Mouse (Mus musculus) hindbrain, postnatal 0 days (tissue): Measurements from ENCODE around the gene 1700003F12Rik. TPM values are rescaled to one million over a fixed set of nuclear protein-coding genes. Genes with fewer than 3 reads are reported as not detected.

ENCODE experiments used
- ATAC-seq: fragments of 200-750 bp; cut with Nextera tagmentation; 2 replicates; pipeline ENCODE4 v1.8.0; 2017; ENCODE audit warnings: mild to moderate bottlenecking, moderate TSS enrichment, moderate library complexity
- DNase-seq: peaks from one replicate; pipeline ENCODE4 v3.0.0-alpha.2; 2015; ENCODE audit warnings: low spot score
- H3K27ac ChIP-seq: fragments of 300-500 bp; sonication (generic); 2 replicates; pipeline ENCODE4 v1.5.1; 2014; ENCODE audit warnings: mild to moderate bottlenecking
- H3K27me3 ChIP-seq: fragments of 300-500 bp; sonication (generic); 2 replicates; pipeline ENCODE4 v1.6.1; 2014; ENCODE audit warnings: low read length, mixed read lengths; ENCODE audit not compliant: insufficient read depth
- H3K36me3 ChIP-seq: fragments of 300-500 bp; sonication (generic); 2 replicates; pipeline ENCODE4 v1.6.1; 2014; ENCODE audit warnings: low read length, mixed read lengths; ENCODE audit not compliant: insufficient read depth
- H3K4me1 ChIP-seq: fragments of 300-500 bp; sonication (generic); 2 replicates; pipeline ENCODE4 v1.6.1; 2014; ENCODE audit warnings: antibody characterized with exemption, low read length, mixed read lengths; ENCODE audit not compliant: insufficient read depth
- H3K4me2 ChIP-seq: fragments of 300-500 bp; sonication (generic); 2 replicates; pipeline ENCODE4 v1.6.1; 2014; ENCODE audit warnings: low read depth, mild to moderate bottlenecking, low read length, moderate library complexity, mixed read lengths
- H3K4me3 ChIP-seq: fragments of 300-500 bp; sonication (generic); 2 replicates; pipeline ENCODE4 v1.5.1; 2014; ENCODE audit warnings: low read length
- H3K9ac ChIP-seq: fragments of 300-500 bp; sonication (generic); replicated peaks from 2 replicates; pipeline ENCODE4 v1.6.1; 2014; ENCODE audit warnings: mild to moderate bottlenecking, low read length, moderate library complexity, mixed read lengths
- H3K9me3 ChIP-seq: fragments of 300-500 bp; sonication (generic); 2 replicates; pipeline ENCODE4 v1.6.1; 2016; ENCODE audit warnings: low read length, mixed read lengths
- CTCF ChIP-seq: IDR thresholded peaks from 2 replicates; pipeline ENCODE4 v1.5.1; 2016; ENCODE audit warnings: antibody characterized with exemption, control low read depth, low read depth
- WGBS: fragments of 180-500 bp; shearing (Covaris S2); extraction: QIAGEN DNeasy Blood & Tissue Kit; methylation state at CpG from one replicate; pipeline ENCODE4 v1.1.7; 2014; 5-methylcytosine and 5-hydroxymethylcytosine counted together
- polyA plus RNA-seq: library from polyadenylated mRNA; unstranded; fragments of >200 nt; fragmentation: Nextera tagmentation; extraction: Ambion mirVana; gene quantifications from 2 replicates; pipeline ENCODE4 v1.2.1, GENCODE M21; 2015
- total RNA-seq: library from RNA; depleted of rRNA; stranded (reverse); fragments of >200 nt; gene quantifications from 2 replicates; pipeline ENCODE4 v1.2.3, GENCODE M21; 2014; rRNA removed

Gene 1700003F12Rik
- total and polyA plus RNA-seq, 2 experiments from 2014 or later = 1.9 to 4.0 TPM

DNA sequence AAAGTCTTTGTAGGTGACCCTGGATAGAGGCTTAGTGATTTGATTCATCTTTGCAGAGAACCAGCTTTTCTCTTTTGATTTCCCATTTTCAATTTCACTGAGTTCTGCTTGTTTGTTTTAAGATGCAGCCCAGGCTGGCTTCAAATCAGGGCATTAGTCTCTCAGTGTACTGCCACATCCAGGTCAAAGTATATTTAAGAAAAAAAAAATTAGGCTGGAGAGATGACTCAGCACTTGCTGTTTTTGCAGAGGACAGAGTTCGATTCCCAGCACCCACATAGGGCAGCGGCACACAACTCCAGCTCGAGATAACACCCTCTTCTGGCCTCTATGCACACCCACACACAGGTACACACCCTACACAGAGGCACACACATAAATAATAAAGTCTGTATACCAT lies 44.4 kb downstream of the 1700003F12Rik start:
- TF ChIP-seq CTCF = no peak
- Histone ChIP-seq H3K4me1 (no peaks in the 10 kb centered on the region), H3K4me2 (no peak overlapping the region), H3K27me3 (no peaks in the 10 kb centered on the region), H3K9ac (no peak overlapping the region), H3K4me3 (no peak overlapping the region), H3K27ac (no peak overlapping the region), H3K36me3 (peaks cover 6% of the 10 kb centered on the region; the same call in 1 of the 2 replicates), H3K9me3 (no peaks in the 10 kb centered on the region)
- ATAC-seq (no peak), DNase-seq (no peak)
- 90% methylated on average over 3 of the region's 3 CpGs for WGBS

- Histone ChIP-seq H3K4me2 (no peak overlapping the region), H3K27ac (no peak overlapping the region), H3K9ac (no peak overlapping the region), H3K9me3 (no peaks in the 10 kb centered on the region), H3K4me1 (no peaks in the 10 kb centered on the region), H3K4me3 (no peak overlapping the region), H3K27me3 (no peaks in the 10 kb centered on the region), H3K36me3 (no peaks in the 10 kb centered on the region)
- no peak for ATAC-seq
- TF ChIP-seq CTCF = peak; percentile 55
- WGBS = 77% methylated on average over 3 of the region's 3 CpGs
- DNase-seq = no peak
Measured at GRCm38 (mm10) chr2:154593025-154593424, 46.1 kb downstream of the 1700003F12Rik start.

DNA sequence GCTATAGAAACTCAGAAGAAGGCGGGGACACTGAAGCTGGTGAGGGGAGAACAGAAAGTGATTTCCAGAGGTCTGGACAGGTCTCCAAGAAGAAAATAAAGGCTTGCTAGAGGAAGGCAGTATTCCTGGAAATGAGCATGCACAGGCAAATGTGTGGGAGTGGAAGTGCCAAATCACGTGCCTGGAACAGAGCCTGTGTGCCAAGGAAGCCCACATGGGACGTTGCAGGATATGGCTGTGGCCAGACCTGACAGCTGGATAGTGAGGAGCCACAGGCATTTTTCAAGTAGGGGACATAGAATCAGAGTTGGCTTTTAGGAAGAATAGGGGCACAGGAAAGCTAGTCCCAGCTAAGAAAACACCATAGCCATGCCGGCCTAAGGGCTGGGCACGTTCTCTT lies 48.9 kb downstream of the 1700003F12Rik start:
- peak; percentile 35; the same call in 1 of the 2 replicates for ATAC-seq
- Histone ChIP-seq H3K4me3 (no peak overlapping the region), H3K36me3 (no peaks in the 10 kb centered on the region), H3K27ac (no peak overlapping the region), H3K9me3 (no peaks in the 10 kb centered on the region), H3K4me2 (no peak overlapping the region), H3K27me3 (no peaks in the 10 kb centered on the region), H3K9ac (no peak overlapping the region), H3K4me1 (no peaks in the 10 kb centered on the region)
- DNase-seq = peak; percentile 70
- TF ChIP-seq CTCF = no peak
- 62% methylated on average over 5 of the region's 5 CpGs for WGBS

DNA sequence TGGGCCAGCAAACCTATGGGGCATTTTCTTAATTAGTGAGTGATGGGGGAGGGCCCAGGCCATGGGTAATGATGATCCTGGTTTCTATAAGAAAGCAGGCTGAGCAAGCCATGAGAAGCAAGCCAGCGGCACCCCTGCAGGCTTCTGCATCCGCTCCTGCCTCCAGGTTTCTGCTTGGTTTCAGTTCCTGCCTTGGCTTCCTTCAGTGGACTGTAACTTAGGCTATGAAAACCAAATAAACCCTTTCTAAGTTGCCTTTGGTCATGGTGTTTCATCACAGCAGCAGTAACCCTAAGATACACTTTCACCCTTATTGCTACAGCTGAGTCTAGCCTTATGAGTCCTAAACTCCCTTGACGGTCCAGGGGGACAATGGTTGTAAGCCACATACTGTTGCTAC lies 50.5 kb downstream of the 1700003F12Rik start:
- H3K4me1 ChIP-seq = no peaks in the 10 kb centered on the region
- no peak overlapping the region for H3K9ac ChIP-seq
- no peak for ATAC-seq
- H3K27ac ChIP-seq = no peak overlapping the region
- 85% methylated on average over 3 of the region's 3 CpGs for WGBS
- H3K4me2 ChIP-seq = no peak overlapping the region
- H3K27me3 ChIP-seq = no peaks in the 10 kb centered on the region
- no peak for TF ChIP-seq CTCF
- DNase-seq = no peak
- no peaks in the 10 kb centered on the region for H3K9me3 ChIP-seq
- no peaks in the 10 kb centered on the region for H3K36me3 ChIP-seq
- no peak overlapping the region for H3K4me3 ChIP-seq

Other genes with a start within 250 kb of the 1700003F12Rik start
- 0.11 and 0.68 TPM in 2 replicates for gene Bpifb9b, start 239.9 kb upstream of the 1700003F12Rik start, total RNA-seq
- gene Bpifb9b, start 239.9 kb upstream of the 1700003F12Rik start, polyA plus RNA-seq = 0.16 and 0.29 TPM in 2 replicates
- gene Cdk5rap1, start 174.1 kb upstream of the 1700003F12Rik start, total RNA-seq = 9.6 and 13.2 TPM in 2 replicates
- 5.0 and 6.6 TPM in 2 replicates for gene Cdk5rap1, start 174.1 kb upstream of the 1700003F12Rik start, polyA plus RNA-seq
- 40.4 and 41.1 TPM in 2 replicates for gene Snta1, start 139.0 kb upstream of the 1700003F12Rik start, total RNA-seq
- 20.0 and 20.1 TPM in 2 replicates for gene Snta1, start 139.0 kb upstream of the 1700003F12Rik start, polyA plus RNA-seq
- 48.3 and 51.7 TPM in 2 replicates for gene Cbfa2t2, start 110.6 kb upstream of the 1700003F12Rik start, total RNA-seq
- 31.6 and 33.4 TPM in 2 replicates for gene Cbfa2t2, start 110.6 kb upstream of the 1700003F12Rik start, polyA plus RNA-seq
- 0.52 TPM in 1 of 2 replicates, not detected in the other for gene Actl10, start 4.7 kb downstream of the 1700003F12Rik start, total RNA-seq
- 0.23 TPM in 1 of 2 replicates, not detected in the other for gene Actl10, start 4.7 kb downstream of the 1700003F12Rik start, polyA plus RNA-seq
- 35.1 and 52.2 TPM in 2 replicates for gene Necab3, start 11.8 kb downstream of the 1700003F12Rik start, total RNA-seq
- 22.9 and 27.0 TPM in 2 replicates for gene Necab3, start 11.8 kb downstream of the 1700003F12Rik start, polyA plus RNA-seq
- 6.3 and 6.7 TPM in 2 replicates for gene E2f1, start 22.8 kb downstream of the 1700003F12Rik start, total RNA-seq
- 8.4 and 8.7 TPM in 2 replicates for gene E2f1, start 22.8 kb downstream of the 1700003F12Rik start, polyA plus RNA-seq
- 24.8 and 31.1 TPM in 2 replicates for gene Pxmp4, start 56.6 kb downstream of the 1700003F12Rik start, total RNA-seq
- gene Pxmp4, start 56.6 kb downstream of the 1700003F12Rik start, polyA plus RNA-seq = 21.9 and 24.1 TPM in 2 replicates
- 7.0 and 8.5 TPM in 2 replicates for gene Zfp341, start 66.2 kb downstream of the 1700003F12Rik start, total RNA-seq
- 1.5 and 1.6 TPM in 2 replicates for gene Zfp341, start 66.2 kb downstream of the 1700003F12Rik start, polyA plus RNA-seq
- not detected in 2 replicates for gene 4930519P11Rik, start 66.4 kb downstream of the 1700003F12Rik start, total RNA-seq
- 0.54 TPM in 1 of 2 replicates, not detected in the other for gene 4930519P11Rik, start 66.4 kb downstream of the 1700003F12Rik start, polyA plus RNA-seq
- gene Chmp4b, start 104.6 kb downstream of the 1700003F12Rik start, total RNA-seq = 113 and 151 TPM in 2 replicates
- 35.9 and 36.5 TPM in 2 replicates for gene Chmp4b, start 104.6 kb downstream of the 1700003F12Rik start, polyA plus RNA-seq
- not detected in 2 replicates for gene Gm14214, start 222.9 kb downstream of the 1700003F12Rik start, total RNA-seq
- gene Gm14214, start 222.9 kb downstream of the 1700003F12Rik start, polyA plus RNA-seq = not detected in 2 replicates
- 180 and 199 TPM in 2 replicates for gene Raly, start 244.0 kb downstream of the 1700003F12Rik start, total RNA-seq
- gene Raly, start 244.0 kb downstream of the 1700003F12Rik start, polyA plus RNA-seq = 22.4 and 25.5 TPM in 2 replicates
- 1.3 TPM in 1 of 2 replicates, not detected in the other for gene a, start 244.3 kb downstream of the 1700003F12Rik start, total RNA-seq
- 0.85 and 1.6 TPM in 2 replicates for gene a, start 244.3 kb downstream of the 1700003F12Rik start, polyA plus RNA-seq